Mouse (Mus musculus) adrenal gland, adult (tissue): Measurements from ENCODE around the gene Icosl.
"Not testable (repeated sequence)": the region's sequence is repeated elsewhere in the genome, so short reads cannot be mapped to it uniquely, and the experiment has no call there.

Source experiments
- DNase-seq, 2 experiments: peaks; one replicate each; pipeline ENCODE4 v3.0.0; 2022 to 2023; ENCODE audit warnings: low spot score in 1 of 2; ENCODE audit not compliant: inconsistent age in 2 of 2

Gene Icosl

DNA sequence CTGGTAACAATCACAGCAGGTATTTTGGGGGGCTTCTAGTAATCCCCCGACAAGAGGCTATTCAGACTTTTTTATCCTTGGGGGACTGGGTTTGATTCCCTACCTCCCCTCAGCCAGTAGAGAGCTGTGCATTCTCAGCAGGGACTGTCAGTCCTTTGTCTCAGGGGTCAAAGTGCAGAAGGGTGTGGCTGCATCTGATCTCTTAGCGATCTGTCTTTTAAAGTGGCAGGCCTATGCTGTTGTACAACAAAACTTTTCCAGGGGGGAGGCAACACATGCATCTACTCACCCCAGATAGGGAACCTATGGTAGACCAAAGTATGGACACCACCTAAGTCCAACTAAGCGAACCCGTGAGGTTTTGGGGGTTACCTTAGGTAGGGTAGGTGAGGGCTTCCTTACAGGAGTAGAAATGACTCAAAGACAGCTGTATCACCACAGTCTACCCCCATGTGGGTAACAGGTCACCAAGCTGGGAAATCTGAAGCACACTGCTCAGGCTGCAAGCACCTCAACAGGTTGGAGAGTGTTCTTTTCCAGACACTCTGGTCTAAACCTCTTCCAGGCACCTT is 45.5 kb downstream of the Icosl start:
- DNase-seq: no peak

DNA sequence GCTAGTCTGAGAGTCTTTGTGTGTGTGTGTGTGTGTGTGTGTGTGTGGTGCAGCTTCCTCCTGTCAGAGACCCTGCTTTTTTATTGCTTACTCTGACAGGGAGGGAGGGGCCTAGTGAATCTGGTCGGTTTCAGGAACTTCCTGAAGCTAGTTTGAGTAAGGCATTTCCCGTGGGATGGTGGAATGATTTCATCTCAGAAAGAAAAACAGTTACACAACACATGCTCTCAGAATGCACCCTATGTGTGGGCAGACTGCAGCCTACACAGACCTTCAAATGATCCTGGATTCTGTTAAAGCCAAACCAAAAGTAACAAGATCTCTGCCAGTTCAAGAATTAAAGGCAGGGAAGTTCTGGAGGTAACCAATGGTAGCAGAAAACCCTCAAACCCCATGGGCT is 46.1 kb downstream of the Icosl start:
- no peak for DNase-seq

DNA sequence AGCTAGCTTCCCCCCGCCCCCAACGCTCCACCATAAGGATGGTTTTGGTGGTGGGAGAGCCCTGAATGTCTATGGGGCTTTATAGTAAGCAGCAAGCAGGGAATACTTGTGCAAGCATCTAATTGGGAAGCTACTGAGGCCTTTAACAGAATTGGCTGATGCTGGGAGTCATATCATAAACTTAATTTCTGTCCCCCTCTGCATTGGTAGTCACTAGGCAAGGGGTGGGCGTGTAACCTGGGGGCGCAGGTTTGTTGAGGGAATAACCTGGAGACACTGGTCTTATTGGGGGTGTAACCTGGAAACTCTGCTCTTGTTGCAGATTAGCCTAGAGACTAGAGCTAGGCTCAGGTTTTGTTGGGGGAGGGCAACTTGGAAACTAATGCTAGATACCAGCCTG is 50.3 kb downstream of the Icosl start:
- no peak for DNase-seq

DNA sequence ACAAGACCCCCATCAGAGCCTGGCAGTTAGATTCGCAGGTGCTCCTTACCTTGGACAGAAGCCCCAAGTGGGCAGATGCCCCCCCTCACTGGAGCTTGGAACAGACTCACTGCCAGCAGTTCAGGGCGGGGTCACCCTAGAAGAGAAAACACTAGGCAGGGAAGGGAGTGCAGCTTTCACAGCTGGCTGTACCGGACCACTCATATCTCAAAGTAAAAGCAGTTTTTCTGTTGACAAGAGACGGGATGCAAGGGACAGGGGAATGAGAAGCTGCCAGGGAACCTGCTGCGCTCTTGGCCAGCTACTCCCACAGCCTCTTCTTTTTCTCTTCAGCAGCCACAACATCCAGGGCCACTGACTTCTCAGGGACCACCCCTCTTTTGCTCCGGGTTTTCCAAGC is 55.0 kb downstream of the Icosl start:
- DNase-seq: not testable (repeated sequence)

DNA sequence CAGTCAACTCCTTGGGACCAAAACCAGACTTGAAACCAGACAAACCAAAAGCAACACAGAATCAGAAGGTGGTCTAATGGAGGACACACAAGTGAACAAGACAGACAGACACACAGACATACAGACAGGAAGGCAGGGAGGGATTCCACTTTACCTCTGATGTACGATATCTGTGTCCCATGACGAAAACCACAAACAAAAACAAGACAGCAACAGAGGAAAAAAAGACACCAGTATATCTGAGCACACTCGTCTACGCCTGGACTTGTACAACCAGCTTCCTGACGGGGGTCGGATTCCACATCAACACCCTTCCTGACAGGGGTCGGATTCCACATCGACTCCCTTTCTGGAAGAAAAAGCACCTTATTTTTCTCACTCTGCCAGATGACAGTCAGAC is 56.0 kb downstream of the Icosl start:
- DNase-seq: not testable (repeated sequence)

DNA sequence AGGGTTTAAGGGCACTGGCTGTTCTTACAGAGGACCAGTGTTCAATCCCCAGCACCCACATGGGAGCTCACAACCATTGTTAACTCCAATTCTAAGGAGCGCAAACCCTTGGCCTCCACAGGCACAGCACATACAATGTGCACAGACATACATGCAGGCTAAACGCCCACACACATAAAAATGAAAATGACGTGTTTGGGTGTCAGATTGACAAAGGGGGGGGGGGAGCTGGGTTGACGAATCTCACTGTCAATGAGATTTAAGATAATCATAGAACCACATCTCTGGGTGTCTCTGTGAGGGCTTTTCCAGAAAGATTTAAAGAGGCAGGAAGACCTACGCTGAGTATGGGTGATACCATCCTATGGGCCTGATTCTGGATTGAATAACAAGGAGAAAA is 57.2 kb downstream of the Icosl start:
- no peak for DNase-seq

DNA sequence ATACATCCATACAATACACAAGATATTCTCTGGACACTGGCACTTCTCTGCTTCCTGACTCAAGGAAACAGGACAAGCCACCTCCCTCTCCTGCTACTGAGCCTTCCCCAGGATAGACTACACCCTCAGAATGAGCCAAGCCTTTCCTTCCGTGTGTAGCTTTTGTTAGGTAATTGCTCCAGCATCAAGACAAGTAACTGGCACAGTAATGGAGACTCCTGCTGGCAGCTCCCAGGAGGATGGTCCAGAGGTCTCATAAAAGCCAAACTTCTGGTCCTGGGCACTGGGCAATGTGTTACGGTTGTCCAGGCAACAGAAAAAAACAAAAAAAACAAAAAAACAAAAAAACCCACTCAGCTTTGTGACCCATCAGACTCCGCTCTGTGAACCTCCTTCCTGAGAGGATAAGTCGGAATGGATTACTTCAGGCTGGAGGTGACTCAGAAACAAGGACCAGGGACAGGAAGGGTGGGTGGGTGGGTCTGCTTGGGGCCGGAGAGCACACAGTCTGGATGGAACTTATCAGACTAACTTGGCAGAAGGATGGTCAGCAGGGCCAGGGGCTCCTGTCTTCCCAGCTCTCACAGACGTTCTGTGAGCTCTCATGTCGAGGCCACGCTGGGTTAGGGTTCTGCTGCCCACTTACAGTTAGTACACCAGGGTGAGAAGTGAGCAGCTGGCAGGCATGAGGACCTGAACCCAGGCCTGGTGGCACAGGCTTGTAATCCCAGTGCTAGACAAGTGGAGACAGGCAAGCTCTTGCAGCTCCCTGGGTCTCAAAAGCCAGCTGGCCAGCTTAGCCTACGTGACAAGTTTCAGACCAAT is 58.2 kb downstream of the Icosl start:
- DNase-seq: no peak

DNA sequence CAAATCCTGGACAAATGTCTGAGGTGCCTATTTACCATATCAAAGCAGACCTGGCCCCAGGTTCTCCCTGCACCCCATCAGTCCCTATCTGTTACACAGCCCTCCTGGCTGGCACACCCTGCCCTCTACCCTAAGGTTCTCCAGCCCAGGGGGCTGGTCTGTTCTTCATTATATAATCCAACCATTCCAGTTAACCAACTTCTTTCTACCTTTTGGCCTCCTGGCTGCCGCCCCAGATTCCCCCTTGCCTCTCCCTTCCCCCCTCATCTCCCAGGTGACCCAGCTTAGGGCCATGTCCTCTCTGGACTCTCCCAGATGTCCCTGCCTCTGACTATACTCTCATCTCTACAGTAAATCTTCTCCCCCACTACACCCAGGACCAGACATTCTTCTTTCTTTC is 58.8 kb downstream of the Icosl start:
- DNase-seq: no peak

DNA sequence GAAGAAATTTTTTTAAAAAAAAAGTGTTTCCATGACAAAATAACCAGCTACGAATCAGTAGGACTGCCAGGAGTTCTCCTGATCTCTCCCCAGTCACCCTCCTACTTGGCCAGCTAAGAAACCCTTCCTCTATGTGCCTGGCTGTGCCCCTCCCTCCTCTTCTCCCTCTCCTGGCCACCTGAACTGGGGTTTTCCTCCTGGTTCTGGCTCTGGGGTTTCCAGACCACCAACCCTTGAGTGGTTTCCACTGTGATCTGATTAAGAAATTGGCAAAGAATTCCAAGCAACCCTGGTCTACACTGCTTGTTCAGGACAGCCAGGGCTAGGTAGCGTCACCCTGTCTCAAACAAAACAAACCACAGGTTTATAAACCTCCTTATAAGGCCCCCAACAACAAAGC is 59.5 kb downstream of the Icosl start:
- no peak for DNase-seq

DNA sequence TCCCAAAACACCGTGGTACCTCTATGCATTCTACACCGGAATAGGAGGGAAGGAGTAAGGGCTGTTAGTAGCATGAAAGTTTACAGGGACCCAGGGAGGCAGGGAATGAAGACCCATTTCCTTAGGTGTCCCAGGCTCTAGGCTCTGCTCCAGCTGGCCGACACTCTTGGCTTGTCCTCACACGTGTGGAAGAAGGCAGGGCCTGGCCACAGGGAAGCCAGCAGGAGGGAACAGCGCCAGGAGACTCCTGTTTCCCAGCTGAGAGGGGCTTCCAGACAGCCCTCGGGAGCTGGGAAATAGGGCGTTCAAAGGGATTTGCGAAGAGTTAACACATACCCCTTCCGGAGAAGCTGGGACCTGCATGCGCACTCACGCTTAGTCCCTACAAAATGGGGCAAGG is 60.3 kb downstream of the Icosl start:
- no peak for DNase-seq

DNA sequence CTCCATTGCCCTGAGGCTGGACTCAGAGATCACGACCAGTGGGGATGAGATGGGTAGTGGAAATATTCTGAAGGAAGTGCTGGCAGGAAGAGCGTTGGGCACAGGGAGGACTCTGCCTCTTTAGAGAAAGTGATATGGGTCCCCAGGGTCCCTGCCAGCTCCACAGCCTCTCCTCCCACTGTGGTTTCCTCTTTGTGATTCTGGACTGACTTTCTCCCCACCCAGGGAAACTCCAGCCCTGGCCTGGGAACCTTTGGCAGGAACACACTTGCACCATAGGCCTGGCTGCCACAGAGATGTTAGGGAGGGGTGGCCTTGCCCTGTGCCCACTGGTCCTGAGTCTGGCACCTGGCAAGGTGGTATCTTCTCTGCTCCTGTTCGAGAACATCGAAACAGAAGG is 60.9 kb downstream of the Icosl start:
- no peak for DNase-seq
